Mouse (Mus musculus) heart, embryonic 11.5 days (tissue): Measurements from ENCODE around the gene Isy1. TPM values are rescaled to one million over a fixed set of nuclear protein-coding genes. Genes with fewer than 3 reads are reported as not detected.
A peak's percentile ranks its signal among the peaks of the same experiment; 100 is the strongest.

Experiments
- ATAC-seq: fragments of 200-750 bp; cut with Nextera tagmentation; replicated peaks from 2 replicates; pipeline ENCODE4 v1.8.0; 2017; ENCODE audit warnings: moderate library complexity; ENCODE audit not compliant: insufficient number of reproducible peaks, low FRiP score, low TSS enrichment
- H3K27ac ChIP-seq: fragments of 300-500 bp; sonication (generic); 2 replicates; pipeline ENCODE4 v1.5.1; 2014; ENCODE audit warnings: mild to moderate bottlenecking, low read depth, low read length
- H3K27me3 ChIP-seq: fragments of 300-500 bp; sonication (generic); 2 replicates; pipeline ENCODE4 v1.6.1; 2014; ENCODE audit warnings: mild to moderate bottlenecking, low read length, mixed read lengths; ENCODE audit not compliant: control insufficient read depth, insufficient read depth
- H3K36me3 ChIP-seq: fragments of 300-500 bp; sonication (generic); 2 replicates; pipeline ENCODE4 v1.6.1; 2014; ENCODE audit warnings: mild to moderate bottlenecking, low read length, moderate library complexity, mixed read lengths; ENCODE audit not compliant: control insufficient read depth, insufficient read depth
- H3K4me1 ChIP-seq: fragments of 300-500 bp; sonication (generic); 2 replicates; pipeline ENCODE4 v1.6.1; 2014; ENCODE audit warnings: low read length; ENCODE audit not compliant: control insufficient read depth, insufficient read depth
- H3K4me2 ChIP-seq: fragments of 300-500 bp; sonication (generic); 2 replicates; pipeline ENCODE4 v1.6.1; 2014; ENCODE audit warnings: mild to moderate bottlenecking, moderate library complexity
- H3K4me3 ChIP-seq: fragments of 300-500 bp; sonication (generic); 2 replicates; pipeline ENCODE4 v1.5.1; 2014; ENCODE audit warnings: low read depth, low read length
- H3K9ac ChIP-seq: fragments of 300-500 bp; sonication (generic); 2 replicates; pipeline ENCODE4 v1.6.1; 2014; ENCODE audit warnings: mild to moderate bottlenecking, low read depth, low read length, moderate library complexity
- H3K9me3 ChIP-seq: fragments of 300-500 bp; sonication (generic); replicated peaks from 2 replicates; pipeline ENCODE4 v1.6.1; 2016; ENCODE audit warnings: low read length; ENCODE audit not compliant: control insufficient read depth
- WGBS: fragments of 180-500 bp; shearing (Covaris S2); extraction: QIAGEN DNeasy Blood & Tissue Kit; methylation state at CpG from one replicate; pipeline ENCODE4 v1.1.7; 2014; ENCODE audit not compliant: insufficient replicate concordance; 5-methylcytosine and 5-hydroxymethylcytosine counted together
- polyA plus RNA-seq: library from polyadenylated mRNA; unstranded; fragments of >200 nt; fragmentation: Nextera tagmentation; extraction: Ambion mirVana; gene quantifications from 2 replicates; pipeline ENCODE4 v1.2.1, GENCODE M21; 2014

Isy1 gene
- polyA plus RNA-seq, 1 experiment from 2014 or later = 28.1 TPM

DNA sequence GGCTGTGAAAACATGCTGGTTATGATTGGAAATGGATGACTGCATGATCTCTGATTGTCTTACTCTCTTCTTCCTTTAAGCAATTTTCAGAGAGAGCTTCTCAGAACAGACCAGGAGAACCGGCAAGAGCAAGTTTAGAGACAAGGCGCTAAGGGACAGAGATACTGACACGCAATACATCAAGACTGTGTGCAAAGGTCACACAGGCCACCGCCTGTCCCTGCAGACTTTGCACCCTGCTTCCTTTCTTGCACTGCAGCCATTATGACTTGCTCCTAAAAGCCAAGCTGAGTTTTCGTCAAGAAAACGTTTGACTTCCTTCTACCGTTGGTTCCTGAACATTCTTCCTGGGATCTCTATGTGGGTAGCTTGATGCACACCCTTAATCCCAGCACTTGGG is 37.0 kb upstream of the Isy1 start:
- 85% methylated on average over 7 of the region's 7 CpGs for WGBS
- Histone ChIP-seq H3K27ac (no peak overlapping the region), H3K4me2 (no peak overlapping the region), H3K4me3 (no peak overlapping the region), H3K9me3 (no peaks in the 10 kb centered on the region), H3K36me3 (no peaks in the 10 kb centered on the region), H3K9ac (no peak overlapping the region), H3K27me3 (no peaks in the 10 kb centered on the region), H3K4me1 (no peaks in the 10 kb centered on the region)
- ATAC-seq = no peak

- H3K4me2 ChIP-seq = no peak overlapping the region
- whole genome bisulfite sequencing = 60% methylated on average over 1 of the region's 1 CpGs
- no peak for ATAC-seq
- H3K9ac ChIP-seq = no peak overlapping the region
- no peak overlapping the region for H3K4me3 ChIP-seq
- no peak overlapping the region for H3K27ac ChIP-seq
- H3K9me3 ChIP-seq = no peaks in the 10 kb centered on the region
- H3K36me3 ChIP-seq = no peaks in the 10 kb centered on the region
- H3K4me1 ChIP-seq = no peaks in the 10 kb centered on the region
- no peaks in the 10 kb centered on the region for H3K27me3 ChIP-seq
These were observed 36.5 kb upstream of the Isy1 start for GRCm38 (mm10) chr6:87875083-87875482.

- Histone ChIP-seq H3K9ac (no peak overlapping the region), H3K36me3 (no peaks in the 10 kb centered on the region), H3K4me2 (no peak overlapping the region), H3K27me3 (no peaks in the 10 kb centered on the region), H3K27ac (no peak overlapping the region), H3K9me3 (no peaks in the 10 kb centered on the region), H3K4me3 (no peak overlapping the region), H3K4me1 (no peaks in the 10 kb centered on the region)
- no peak for ATAC-seq
- 83% methylated on average over 2 of the region's 2 CpGs for WGBS
These were observed 35.4 kb upstream of the Isy1 start for GRCm38 (mm10) chr6:87873963-87874362.

- H3K9me3 ChIP-seq = no peaks in the 10 kb centered on the region
- no peak for ATAC-seq
- H3K4me1 ChIP-seq = no peaks in the 10 kb centered on the region
- H3K36me3 ChIP-seq = no peaks in the 10 kb centered on the region
- H3K4me3 ChIP-seq = no peak overlapping the region
- no peak overlapping the region for H3K4me2 ChIP-seq
- 26% methylated on average over 1 of the region's 1 CpGs for WGBS
- H3K27me3 ChIP-seq = no peaks in the 10 kb centered on the region
- no peak overlapping the region for H3K27ac ChIP-seq
- no peak overlapping the region for H3K9ac ChIP-seq
These were observed 34.5 kb upstream of the Isy1 start for GRCm38 (mm10) chr6:87873104-87873503.

DNA sequence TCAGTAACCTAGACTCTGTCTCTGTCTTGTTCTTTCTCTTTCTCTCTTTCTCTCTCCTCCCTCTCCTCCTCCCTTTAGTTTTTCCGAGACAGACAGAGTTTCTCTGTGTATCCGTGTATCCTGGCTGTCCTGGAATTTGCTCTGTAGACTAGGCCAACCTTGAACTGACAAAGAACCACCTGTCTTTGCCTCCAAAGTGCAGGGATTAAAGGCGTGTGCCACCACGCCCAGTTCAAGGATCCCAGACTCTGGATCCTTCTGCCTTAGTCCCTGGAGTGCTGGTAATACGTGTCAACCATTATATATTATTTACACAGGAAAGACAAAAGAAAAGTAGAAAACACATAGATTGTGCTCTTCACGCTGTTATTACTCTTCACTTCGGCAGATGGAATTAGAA is 32.6 kb upstream of the Isy1 start:
- H3K4me3 ChIP-seq = no peak overlapping the region
- no peaks in the 10 kb centered on the region for H3K36me3 ChIP-seq
- no peak for ATAC-seq
- WGBS = 81% methylated on average over 7 of the region's 7 CpGs
- no peaks in the 10 kb centered on the region for H3K4me1 ChIP-seq
- H3K9me3 ChIP-seq = no peaks in the 10 kb centered on the region
- H3K4me2 ChIP-seq = no peak overlapping the region
- no peak overlapping the region for H3K27ac ChIP-seq
- H3K27me3 ChIP-seq = no peaks in the 10 kb centered on the region
- no peak overlapping the region for H3K9ac ChIP-seq

DNA sequence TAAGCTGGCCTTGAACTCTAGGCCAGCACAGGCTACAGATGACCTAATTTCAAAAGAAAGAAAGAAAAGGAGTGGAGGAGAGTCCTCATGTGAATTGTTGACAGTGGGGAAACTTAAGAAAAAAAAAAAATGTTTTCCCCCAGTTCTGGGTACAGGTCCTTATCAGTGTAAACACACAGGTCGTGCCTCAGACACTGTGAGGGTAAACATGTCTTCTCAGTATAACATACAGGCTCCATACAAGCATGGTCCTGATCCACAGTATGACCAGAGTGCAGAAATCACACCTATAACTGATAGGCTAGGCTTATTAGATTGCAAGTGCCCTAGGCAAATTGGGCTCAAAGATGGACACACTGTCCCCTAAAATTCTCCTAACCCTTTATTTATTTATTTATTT is 31.8 kb upstream of the Isy1 start:
- no peaks in the 10 kb centered on the region for H3K9me3 ChIP-seq
- no peak overlapping the region for H3K9ac ChIP-seq
- no peaks in the 10 kb centered on the region for H3K4me1 ChIP-seq
- H3K27me3 ChIP-seq = no peaks in the 10 kb centered on the region
- H3K4me2 ChIP-seq = no peak overlapping the region
- WGBS = 32% methylated on average over 1 of the region's 1 CpGs
- H3K4me3 ChIP-seq = no peak overlapping the region
- ATAC-seq = no peak
- no peaks in the 10 kb centered on the region for H3K36me3 ChIP-seq
- H3K27ac ChIP-seq = no peak overlapping the region

DNA sequence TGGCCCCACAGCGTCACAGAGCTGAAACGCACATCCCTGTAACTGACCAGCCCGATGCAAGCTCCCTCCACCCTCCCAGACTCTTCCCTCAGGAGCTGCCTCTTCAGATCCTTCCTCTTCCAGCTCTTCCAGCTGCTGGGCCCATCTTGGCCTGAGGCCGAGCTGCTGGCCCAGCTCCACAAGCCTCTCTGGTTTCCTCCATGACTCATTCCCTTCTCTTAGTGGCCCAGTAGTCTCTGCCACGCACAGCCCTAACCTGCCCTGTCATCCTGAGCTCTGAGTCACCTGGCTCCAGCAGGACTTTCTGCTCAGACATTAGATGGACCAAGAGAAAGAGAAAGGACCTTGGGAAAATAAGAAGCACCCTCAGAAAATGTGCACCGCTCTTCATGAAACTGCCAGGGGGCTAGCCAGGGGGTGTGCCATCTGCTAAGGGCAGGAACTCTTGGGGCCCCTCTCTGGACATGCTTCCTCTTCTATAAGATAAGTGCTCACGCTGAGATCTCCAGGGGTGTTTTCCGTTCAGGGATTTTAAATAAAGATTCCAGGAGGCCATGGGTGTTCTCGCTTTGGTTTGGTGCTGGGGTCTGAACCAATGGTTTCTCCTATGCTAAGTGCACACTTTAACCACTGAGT is 30.4 kb upstream of the Isy1 start:
- peak overlapping the region; percentile 2; the same call in 1 of the 2 replicates for H3K4me2 ChIP-seq
- H3K27ac ChIP-seq = 0 out of 2 replicates have a peak overlapping the region, but pooled peaks have one; percentile 24
- no peak overlapping the region for H3K9ac ChIP-seq
- ATAC-seq = peak; percentile 65; the same call in 1 of the 2 replicates
- no peaks in the 10 kb centered on the region for H3K27me3 ChIP-seq
- no peaks in the 10 kb centered on the region for H3K36me3 ChIP-seq
- H3K4me3 ChIP-seq = no peak overlapping the region
- no peaks in the 10 kb centered on the region for H3K4me1 ChIP-seq
- whole genome bisulfite sequencing = 57% methylated on average over 9 of the region's 9 CpGs
- no peaks in the 10 kb centered on the region for H3K9me3 ChIP-seq

DNA sequence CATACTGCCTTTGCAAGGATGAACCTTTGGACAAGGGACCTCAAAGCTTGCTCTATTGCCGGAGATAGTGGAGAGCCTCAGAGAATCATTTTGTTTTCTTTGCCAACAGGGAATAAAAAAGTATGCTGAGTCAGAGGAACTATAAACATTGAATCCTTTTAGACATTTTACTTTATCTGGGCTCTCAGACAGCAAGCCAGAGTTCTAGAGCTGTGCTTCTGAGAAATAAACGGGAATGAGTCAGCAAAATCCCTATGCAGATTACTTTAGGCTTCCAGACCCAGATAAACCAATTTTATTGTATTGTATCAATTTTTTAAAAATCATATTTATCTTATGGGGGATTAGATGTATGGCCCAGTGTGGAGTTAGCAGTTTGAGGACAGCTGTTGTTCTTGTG is 28.7 kb upstream of the Isy1 start:
- H3K27ac ChIP-seq = no peak overlapping the region
- H3K36me3 ChIP-seq = no peaks in the 10 kb centered on the region
- H3K27me3 ChIP-seq = no peaks in the 10 kb centered on the region
- H3K9me3 ChIP-seq = no peaks in the 10 kb centered on the region
- no peak overlapping the region for H3K9ac ChIP-seq
- ATAC-seq = no peak
- no peak overlapping the region for H3K4me2 ChIP-seq
- H3K4me3 ChIP-seq = no peak overlapping the region
- no peaks in the 10 kb centered on the region for H3K4me1 ChIP-seq
- WGBS = 63% methylated on average over 2 of the region's 2 CpGs

DNA sequence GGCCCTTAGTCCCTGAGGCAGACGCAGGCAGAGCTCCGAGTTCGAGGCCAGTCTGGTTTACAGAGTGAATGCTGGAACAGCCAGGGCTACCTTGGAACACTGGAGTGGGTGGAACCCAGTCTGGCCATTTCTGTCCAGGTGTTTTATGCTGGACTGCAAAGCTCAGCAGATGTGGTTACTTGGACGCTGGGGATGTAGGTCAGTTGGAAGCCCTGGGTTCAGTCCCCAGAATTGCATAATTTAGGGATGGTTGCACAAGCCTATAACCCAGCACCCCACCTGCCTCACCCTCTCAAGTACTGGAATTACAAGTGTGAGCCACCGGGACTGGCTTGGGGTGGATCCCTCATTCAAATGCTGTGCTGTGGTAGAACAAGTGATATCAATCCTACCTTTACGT is 27.6 kb upstream of the Isy1 start:
- no peak overlapping the region for H3K9ac ChIP-seq
- H3K27me3 ChIP-seq = no peaks in the 10 kb centered on the region
- no peak overlapping the region for H3K27ac ChIP-seq
- no peak overlapping the region for H3K4me3 ChIP-seq
- H3K9me3 ChIP-seq = no peaks in the 10 kb centered on the region
- no peak for ATAC-seq
- WGBS = 76% methylated on average over 6 of the region's 6 CpGs
- H3K4me1 ChIP-seq = no peaks in the 10 kb centered on the region
- H3K4me2 ChIP-seq = no peak overlapping the region
- H3K36me3 ChIP-seq = no peaks in the 10 kb centered on the region
